Mouse (Mus musculus) left cerebral cortex, adult 9 months (tissue): ENCODE results near the gene Spen.
A peak's percentile ranks its signal among the peaks of the same experiment; 100 is the strongest.
"Not testable (repeated sequence)": the region's sequence is repeated elsewhere in the genome, so short reads cannot be mapped to it uniquely, and the experiment has no call there.

Experiments
- DNase-seq, 2 experiments: peaks; one replicate each; pipeline ENCODE4 v3.0.0; 2022; ENCODE audit warnings: low spot score in 2 of 2

Gene Spen

DNA sequence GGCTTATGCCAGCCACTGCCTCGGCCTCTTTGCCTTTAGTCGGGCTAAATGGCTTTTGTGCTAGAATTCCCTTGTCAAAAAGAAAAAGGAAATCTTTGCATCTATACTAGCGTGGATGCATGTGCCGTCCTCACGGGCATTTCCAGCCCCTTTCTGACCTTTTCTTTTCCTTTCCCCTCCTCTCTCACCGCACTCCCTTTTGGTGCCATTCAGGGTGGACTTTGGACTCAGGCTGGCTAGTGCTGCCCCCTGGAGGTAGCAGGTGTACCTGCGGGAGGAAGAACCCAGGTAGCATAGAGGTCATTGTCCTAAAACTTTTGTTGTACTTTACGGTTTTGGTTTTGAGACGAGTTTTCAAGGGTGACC lies 21.5 kb upstream of the Spen start:
- DNase-seq = peak in 1 of 2 experiments; percentile 77

DNA sequence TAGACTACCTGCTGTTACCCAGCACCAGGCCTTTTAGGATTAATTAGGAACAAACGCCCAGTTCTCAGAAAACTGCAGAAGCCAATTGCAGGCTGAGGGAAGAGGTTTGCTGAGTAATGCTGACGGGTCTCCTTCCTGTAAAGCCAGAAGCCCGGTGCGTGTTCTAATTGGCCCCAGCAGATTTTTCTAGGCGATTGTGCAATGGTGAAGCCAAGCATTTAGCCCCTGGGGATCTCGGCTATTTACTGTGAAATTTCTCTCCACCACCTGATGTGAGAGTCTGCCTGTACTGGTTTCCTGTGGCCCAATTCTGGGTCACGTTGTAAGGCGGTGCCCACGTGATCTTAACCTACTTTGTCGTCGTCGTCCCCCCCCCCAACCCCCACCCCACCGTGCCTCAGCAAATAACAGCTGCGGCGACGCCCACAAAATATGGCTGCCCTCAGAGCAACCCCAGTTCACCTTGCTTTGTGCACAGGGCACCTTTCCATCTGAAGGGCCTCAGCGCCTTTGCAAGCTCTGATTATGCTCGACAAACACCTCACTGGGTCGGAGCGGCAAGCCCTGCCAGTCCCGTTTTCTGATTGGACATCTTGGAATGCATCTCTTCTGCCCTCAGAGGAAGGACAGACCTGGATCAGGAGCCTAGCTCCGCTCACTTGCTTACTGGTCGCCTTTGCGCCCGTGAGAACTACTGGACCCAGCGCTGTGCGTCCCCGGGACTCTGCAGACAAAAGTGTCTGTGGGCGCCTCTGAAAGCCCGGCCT lies 20.9 kb upstream of the Spen start:
- DNase-seq = peak in 1 of 2 experiments; percentile 76

DNA sequence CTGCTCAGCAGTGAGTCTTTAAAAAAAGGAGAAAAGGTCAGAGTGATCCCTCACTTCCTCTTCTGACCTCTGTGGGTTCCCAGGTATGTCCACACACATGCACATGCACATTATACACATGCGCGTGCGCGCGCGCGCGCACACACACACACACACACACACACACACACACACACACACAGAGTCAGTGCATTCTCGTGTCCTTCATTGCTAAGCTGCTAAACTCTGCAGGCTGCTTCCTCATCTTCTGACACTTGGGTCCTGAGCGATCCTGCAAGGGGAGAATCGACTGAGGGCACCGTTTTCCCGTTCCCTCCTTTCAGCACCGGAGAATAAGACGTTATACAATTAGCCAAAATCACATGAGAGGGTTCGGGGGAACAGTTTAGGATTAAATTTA lies 20.3 kb upstream of the Spen start:
- DNase-seq = no peak

DNA sequence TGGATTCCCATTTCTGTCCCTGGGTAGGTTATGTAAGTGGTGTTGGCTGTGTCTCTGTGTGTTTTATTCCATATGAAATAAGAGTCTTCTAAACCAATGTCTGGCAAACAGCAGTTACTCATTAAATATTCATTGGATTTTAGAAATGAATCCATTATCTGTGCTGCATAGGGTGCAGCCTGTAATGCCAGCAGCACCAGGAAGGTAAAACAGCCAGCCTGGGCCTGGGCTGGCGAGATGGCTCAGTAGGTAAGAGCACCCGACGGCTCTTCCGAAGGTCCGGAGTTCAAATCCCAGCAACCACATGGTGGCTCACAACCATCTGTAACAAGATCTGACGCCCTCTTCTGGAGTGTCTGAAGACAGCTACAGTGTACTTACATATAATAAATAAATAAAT lies 17.8 kb upstream of the Spen start:
- not testable (repeated sequence) for DNase-seq

DNA sequence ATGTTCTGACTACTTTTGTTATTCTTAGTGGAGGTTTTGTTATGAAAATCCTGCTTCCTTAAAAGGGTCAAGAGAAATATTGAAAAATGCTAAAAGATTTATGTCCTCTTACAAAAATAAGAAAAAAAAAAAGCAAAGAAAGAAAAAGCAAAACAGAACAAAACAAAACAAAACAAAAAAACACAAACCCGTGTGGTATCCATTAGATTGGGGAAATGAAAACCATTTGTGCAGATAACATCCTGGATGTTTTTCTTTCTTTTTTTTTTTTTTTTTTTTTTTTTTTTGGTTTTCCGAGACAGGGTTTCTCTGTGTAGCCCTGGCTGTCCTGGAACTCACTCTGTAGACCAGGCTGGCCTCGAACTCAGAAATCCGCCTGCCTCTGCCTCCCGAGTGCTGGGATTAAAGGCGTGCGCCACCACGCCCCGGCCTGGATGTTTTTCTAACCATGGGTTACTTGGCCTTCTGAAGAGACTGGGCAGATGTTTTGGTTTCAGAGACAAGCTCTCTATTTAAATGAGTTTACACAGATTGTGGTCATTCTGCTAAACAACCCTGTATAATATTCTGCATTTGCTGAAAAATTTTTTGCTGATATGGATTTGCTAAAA lies 16.0 kb upstream of the Spen start:
- not testable (repeated sequence) for DNase-seq

DNA sequence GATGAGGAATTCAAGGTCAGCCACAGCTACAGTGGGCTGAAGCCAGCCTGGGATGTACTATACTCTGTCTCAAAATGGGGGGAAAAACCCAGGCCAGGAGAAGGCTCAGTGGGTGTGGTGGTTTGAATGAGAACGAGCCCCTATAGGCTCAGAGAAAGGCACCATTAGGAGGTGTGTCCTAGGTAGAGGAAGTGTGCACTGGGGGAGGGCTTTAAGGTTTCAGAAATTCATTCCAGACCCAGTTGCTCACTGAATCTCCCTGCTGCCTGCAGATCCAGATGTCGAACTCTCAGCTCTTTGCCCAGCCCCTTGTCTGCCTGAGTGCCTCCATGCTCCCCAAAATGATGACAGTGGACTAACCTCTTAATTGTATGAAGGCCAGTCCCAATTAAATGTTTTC lies 14.1 kb upstream of the Spen start:
- DNase-seq = no peak

DNA sequence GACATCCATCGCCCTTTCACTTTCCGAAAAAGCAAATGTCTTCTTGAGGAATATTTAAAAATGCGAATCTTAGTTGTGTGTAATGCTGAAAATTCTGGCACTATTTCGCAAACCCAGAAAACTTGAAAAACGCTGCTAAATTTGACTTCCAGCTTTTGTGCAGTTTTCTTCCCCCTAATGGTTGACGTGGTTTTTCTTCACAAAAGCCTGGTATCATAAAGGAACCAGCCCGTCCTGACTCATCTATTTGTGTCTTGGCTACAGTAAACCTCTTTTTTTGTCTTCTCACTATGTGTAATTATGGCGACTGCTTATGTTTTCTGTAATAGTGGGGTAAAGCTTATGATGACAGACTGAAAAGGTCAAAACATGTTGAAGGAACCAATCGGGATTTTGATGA lies 8.9 kb upstream of the Spen start:
- peak in 1 of 2 experiments; percentile 20 for DNase-seq

DNA sequence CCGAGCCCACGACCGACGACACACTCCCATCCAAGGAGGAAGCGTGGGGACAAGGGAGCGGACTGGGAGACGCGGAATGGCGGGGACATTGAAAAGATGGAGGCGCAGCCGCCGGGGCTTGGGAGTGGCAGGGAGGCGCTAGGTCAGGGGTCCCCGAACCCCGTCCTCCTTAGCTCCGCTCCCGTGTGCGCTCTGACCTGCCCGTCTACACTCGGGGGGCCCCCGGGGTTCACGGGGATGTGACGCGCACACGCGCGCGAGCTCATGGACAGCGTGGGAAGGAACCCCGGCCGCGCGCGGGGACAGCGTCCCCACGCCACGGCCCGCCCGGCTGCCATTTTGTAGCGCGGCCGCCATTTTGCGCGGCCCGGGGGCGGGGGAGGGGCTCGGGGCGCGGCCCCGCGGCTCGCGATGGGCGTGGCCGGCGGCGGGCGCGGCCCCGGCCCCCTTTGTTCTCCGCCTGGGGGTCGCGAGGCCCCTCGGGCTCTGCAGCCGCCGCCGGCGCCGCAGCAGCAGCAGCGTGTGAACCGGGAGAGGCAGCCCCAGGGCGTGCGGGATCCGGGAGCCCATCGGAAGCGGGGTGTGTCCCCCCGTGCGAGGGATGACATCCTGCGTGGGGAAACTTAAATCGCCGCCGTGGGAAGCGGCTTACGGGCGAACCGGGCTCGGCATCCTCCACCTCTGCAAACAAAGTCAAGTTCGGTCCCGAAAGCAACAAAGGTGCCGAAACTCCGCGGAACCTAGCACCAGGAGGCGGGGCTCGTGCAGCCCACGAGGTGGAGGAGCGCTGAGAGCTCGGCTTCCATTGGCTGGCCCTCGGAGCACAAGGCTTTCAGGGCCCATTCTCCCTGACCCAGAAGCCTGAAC lies 8.2 kb upstream of the Spen start:
- peak; percentile 71 to 86 for DNase-seq

DNA sequence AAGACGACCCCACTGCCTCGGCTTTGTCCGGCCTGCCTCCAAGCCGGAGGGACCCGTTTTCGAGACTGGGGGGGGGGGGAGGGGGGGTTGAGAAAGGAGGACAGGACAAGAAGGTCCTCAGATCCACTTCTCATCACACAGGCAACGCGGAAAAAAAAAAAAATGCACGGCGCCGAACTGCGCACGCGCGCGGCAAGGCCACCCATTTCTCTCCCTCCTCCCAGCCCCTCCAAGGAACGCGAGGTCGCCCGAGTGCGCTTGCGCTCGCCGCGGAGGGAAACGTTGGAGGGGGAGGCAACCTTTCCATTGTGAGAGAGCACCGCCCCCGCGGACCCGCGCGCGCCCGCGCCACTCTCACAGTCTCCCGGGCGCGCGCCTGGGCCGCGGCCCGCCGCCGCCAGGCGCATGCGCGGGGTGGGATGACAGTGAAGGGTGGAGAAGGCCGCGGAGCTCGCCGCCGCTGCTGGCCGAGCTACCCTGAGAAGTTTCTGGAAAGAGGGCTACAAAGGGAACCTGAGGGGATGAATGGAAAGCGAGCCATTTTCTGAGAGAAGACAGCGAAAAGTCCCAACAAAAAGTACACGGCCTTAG lies 7.4 kb upstream of the Spen start:
- DNase-seq = peak; percentile 98 to 99

DNA sequence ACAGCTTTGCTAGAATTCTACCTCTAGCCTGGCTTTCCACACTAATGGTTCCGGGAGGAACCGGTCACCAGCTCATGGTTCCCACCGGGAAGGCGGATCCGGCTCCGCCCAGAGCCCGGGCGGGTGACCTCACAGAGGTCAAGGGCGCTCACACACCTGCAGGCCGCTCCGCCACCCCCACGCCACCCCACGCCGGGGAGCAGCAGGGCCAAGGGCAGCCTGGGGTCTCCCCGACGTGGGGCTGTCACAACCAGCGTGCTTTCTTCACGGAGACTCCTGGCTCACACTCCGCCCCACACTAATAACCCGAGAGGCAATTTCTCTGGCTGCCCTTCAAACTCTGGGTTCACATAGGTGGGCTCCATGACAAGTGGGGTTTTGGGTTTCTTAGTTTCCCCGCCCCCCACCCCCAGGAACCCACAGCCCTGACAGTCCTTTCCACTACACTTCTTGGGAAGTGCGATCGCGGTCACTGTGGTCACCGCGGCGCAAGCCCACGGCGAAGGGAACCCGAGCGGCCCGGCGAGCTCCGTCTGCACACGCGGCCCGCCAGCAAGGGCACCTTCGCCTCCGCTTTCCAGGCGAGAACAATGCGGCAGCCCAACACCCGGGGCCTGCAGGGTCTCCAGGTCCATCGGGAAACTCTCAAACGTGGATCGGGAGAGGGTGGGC lies 6.8 kb upstream of the Spen start:
- DNase-seq = peak in 1 of 2 experiments; percentile 56

DNA sequence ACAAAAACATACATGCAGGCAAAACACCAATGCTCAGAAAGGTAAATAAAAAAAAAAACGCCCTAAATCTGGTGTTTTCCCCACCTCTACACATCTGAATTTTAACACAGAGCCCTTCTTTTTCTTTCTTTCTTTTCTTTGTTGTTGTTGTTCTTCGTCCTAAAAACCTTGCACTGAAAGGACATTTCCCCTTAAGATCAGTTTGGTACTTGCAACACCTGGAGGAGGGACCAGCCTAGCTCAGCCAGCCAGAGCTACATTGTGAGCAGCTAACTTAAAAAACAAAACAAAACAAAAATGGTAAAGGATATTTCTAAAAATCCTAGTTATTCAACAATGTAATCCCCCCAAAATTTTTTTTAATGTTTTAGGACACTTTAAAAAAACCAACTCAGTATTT lies 6.1 kb upstream of the Spen start:
- no peak for DNase-seq

DNA sequence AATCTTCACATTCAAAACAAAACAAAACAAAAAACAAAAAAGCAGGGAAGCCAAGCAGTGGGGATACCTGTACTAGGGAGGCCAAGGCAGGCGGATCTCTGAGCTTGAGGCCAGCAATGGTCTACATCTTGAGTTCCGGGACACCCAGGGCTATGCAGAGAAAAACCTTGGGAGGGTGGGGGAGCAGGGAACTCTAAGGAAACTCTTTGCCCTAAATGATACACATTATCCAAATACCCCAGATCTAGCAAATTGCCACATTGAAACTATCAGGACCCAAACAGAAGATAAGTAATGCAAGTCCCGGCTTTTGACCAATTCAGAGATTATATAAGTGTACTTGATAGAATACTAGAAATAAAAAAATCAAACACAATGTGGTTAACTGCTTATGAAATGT lies 5.2 kb upstream of the Spen start:
- DNase-seq = no peak

DNA sequence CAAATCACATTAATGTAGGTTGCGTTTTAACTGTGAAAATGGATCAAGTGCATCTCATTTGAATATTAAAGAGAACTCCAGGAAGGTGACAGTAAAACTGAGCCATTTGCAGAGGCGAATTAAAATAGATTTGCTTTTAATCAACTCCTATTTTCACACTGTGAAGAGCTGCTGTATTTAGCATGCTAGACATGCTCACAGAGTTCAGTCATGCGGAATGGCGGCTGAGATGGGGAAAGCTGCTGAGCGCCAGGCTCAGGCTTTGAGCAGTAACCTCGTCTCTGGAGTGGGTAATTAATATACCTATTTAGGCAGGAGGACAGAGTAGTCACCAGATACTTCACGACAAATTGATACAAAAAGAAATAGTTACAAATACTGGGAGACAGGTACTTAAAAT lies 3.5 kb upstream of the Spen start:
- no peak for DNase-seq

DNA sequence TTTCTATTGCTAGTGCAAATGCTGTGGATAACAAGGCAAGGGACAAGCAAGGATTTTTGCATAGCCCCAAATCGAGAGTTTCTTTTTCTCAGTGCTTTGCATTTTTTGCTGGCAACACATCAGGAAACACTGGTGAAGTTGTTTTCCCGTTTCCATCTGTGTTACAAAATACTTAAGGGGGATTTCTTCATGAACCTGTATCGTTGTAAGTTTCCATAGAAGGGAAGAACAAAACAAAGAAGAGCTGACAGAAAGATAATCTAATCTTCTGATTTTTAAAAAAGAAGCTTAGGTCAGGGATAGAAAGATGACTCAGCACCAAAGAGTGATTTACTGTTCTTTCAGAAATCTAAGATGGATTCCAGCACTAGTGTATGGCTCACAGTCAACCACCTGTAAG lies 2.4 kb upstream of the Spen start:
- DNase-seq = no peak

DNA sequence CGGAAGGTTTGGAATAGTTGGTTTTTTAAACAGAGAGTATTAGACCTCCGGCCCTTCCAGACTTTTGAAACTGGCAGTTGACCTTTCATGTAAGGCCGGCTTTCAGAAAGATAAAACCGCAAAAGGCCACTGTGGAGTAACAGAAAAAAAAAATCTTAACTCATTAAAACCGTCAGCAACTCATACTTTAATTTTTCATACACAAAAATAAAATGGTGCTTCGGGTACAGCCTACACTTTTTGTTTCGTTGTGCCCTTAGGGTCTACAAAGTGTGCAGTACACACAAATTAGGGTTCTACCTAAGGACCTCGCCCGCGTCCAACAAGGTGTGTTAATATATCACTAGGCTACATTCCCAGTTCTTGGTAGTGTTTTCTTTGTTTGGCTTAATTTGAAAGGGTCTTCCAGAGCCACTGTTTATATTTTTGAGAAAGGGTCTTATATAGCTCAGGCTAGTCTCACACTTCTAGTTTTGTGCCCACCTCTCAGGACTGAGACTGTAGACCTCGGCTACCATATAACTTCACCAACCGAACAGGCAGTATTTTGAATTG lies 893 bp upstream of the Spen start:
- DNase-seq = no peak

DNA sequence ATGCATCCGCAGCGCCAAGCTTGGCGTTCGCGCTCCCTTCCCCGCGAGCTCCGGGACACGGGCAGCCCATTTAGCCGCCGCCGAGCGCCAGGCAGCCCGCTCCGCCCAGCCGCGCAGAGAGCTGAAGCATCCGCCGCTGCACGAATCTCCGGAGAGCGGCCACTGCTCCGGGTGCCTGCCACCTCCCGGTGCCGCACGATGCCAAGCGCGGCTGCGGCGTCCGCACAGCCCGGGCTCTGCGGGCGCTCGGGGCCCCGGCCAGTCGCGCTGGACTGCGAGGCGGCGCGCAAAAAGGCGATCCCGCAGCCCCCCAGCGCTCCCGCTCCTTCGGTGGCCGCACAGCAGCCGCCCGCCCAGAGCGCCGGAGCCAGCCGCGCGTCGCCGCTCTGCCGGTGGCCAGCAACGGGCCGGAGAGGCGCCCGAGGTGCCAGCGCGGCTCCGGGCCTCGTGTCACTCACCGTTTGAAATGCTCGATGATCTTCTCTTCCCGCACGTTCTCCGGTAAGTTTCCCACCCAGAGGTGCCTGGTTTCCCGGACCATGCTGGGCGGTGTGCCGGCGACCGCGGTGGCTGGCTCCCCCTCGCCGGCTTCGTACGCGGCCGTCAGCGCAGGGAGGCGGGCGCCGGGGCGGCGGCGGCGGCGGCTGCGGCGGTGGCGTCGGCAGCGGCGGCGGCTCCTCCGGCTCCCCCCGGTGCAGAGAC lies 540 bp downstream of the Spen start:
- no peak for DNase-seq

DNA sequence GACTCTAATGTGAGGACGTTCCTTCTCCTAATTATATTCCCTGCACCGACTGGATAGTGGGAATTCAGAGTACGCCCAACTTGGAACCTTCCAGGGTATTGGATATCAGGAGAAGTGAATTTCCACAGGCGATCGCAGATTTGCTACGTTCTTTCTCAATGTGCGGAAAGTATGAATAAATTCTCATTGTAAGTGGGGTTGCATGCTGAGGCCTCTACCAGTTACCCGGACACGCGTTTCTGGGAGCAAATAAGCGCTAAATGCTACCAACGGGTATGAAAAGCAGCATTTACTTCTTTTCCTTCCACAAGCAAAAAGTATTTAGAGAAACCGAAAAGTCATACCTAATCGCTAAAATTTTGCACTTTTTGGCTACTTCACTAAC lies 1.2 kb downstream of the Spen start:
- no peak for DNase-seq

DNA sequence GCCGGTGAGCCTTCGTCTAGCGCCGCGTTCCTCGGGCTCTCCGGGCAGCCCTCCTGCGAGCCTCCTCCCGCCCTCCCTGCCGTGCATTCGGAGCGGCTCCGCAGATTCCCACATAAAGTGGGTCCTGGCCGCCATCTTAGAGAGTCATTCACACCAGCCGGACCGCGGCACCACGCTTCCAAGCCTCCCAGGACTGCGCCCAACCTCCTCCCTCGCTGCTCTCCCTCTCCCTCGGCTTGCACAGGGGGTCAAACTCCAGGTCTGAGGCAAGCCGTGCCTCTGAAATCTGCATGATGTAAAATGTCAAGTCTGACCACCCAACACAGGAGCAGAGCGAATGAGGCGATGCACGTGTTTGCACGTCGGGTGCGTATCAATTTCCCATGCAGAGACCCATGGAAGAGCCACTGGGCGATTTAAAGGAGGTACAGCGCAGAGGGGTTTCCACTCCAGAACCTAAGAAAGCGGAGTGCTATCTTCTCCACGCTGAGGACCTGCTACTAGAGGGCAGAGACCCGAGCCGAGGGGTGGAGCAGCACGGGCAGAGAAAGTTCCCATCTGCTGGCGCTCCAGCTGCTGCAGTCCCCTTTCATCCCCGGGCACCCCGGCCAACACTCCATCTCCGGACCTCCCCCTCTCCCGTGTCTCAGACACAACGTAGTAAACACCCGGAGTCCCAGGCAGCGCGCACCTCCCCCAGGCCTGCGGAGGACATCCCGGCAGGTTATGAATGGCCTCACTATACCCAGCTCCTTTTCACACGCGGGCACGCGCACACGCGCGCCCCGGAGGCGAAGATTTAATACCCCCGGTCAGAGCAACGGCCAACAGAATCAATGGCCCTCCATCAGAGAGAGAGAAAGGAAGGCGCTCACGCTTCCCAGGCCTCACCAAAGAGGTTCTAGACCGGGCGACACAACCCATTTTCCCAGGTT lies 1.8 kb downstream of the Spen start:
- DNase-seq = peak in 1 of 2 experiments; percentile 67

DNA sequence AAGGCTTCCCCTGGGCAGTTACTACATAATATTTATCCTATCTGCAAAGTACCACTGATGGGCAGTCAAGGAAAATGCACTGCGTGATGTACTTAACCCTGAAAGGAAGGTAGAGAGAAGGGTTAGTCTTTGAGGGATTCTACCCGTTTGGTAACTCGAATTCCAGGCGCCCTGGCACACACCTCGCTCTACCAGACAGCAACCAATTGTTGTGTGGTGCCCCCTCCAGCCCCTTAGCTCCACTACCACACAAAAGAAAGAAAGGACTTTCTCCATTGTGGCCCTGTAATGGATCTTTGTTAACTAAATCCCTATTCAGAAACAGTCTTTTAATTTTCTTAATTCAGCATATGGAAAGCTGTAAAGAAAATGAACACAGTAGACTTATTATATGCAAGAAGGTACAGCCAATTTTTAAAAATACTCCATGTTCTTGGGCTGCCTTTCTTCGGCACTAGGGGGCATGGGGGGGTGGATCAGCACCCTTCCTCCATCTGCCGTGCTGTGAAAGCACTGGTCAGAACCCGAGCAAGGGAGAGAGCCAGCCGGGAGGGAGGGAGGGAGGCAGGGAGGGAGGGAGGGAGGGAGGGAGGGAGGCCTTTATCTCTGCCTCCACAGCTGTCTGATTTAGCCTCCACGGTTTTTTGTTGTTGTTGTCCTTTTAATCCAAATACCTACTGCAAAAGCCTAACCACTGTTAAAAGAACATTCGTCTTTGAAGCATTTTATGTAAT lies 3.3 kb downstream of the Spen start:
- peak in 1 of 2 experiments; percentile 63 for DNase-seq
